Mouse (Mus musculus): ENCODE data around the gene Srf. TPM values are rescaled to one million over a fixed set of nuclear protein-coding genes. Genes with fewer than 3 reads are reported as not detected.

Gene Srf
- polyA plus RNA-seq, 1 experiment from 2014 or later = 14.0 TPM

DNA sequence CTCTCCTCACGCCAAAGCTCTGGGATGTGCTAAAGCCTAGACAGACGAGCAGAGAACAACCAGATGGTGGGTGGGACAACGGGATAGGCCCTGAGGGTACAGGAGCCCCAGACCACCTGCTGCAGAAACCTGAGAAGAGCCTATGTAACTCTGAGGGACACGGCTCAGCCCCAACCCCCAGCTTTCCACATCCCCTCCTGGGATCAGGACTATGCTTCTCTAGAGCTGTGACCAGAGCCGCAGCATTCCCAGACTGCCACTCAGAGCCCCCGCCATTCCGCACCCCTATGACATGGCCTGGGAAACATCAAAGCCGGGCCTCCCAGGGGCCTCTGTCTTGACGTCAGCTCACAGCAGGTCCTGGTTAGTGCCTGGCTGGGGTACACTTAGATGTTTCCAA lies 38.6 kb upstream of the Srf start:
- Histone ChIP-seq H3K4me2 (ENCODE audit: low read depth, low read length) (peak overlapping the region; percentile 11; the same call in 1 of the 2 replicates), H3K4me1 (ENCODE audit: control insufficient read depth, insufficient read depth, low read length) (peaks cover 15% of the 10 kb centered on the region), H3K9me3 (ENCODE audit: control insufficient read depth, low read length) (no peaks in the 10 kb centered on the region), H3K27me3 (replicated peaks; ENCODE audit: control insufficient read depth, insufficient read depth, low read length) (no peaks in the 10 kb centered on the region), H3K9ac (ENCODE audit: low read depth, low read length) (peak overlapping the region; percentile 41), H3K4me3 (ENCODE audit: low read depth, low read length) (no peak overlapping the region), H3K36me3 (ENCODE audit: control insufficient read depth, insufficient read depth, low read length) (peaks cover 32% of the 10 kb centered on the region), H3K27ac (replicated peaks; ENCODE audit: low read depth, low read length) (peak overlapping the region; percentile 63)
- 4% methylated on average over 9 of the region's 9 CpGs for WGBS
- ATAC-seq (ENCODE audit: low read depth) (peak; percentile 90), DNase-seq (ENCODE audit: low spot score) (peak; percentile 86)

DNA sequence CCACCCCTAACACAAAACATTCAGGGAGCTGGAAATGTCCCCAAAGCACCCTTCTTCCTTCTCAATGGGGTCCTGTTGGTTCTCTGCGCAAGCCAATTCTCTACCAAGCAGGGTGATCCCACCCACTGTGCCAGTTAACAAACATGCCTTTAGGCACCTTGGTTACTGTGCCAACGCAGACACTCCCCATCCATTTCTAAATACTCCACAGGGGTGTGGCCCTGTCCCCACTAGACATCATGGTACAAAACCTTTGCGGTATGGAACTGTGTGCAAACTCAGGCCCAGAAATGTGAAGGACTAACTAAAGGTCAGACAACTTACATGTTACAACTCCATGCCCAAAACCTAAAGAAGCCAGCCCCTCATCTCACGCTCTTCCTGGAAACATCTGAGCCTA lies 37.1 kb upstream of the Srf start:
- H3K27ac ChIP-seq (replicated peaks; ENCODE audit: low read depth, low read length) = no peak overlapping the region

DNA sequence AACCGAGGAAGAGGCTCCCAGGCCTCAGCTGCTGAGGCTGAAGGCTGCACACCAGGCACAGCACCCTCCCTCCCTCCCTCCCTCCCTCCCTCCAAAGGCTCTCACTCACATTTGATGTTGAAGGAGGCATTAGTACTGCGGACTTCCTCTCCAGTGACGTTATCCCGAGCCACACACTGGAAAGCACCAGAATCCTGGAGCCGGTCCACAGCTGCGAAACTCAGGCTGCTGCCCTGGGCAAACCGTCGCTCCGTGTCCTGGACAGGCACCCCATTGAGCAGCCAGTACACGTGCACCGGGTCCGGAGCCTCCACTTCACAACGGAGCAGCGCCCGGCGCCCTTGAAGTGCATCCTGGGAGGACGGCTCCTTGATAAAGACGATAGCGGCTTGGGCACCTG lies 35.4 kb upstream of the Srf start:
- 88% methylated on average over 19 of the region's 19 CpGs for WGBS
- Histone ChIP-seq H3K27ac (replicated peaks; ENCODE audit: low read depth, low read length) (no peak overlapping the region), H3K4me2 (ENCODE audit: low read depth, low read length) (no peak overlapping the region), H3K4me3 (ENCODE audit: low read depth, low read length) (no peak overlapping the region), H3K27me3 (replicated peaks; ENCODE audit: control insufficient read depth, insufficient read depth, low read length) (no peaks in the 10 kb centered on the region), H3K36me3 (ENCODE audit: control insufficient read depth, insufficient read depth, low read length) (peaks cover 44% of the 10 kb centered on the region), H3K4me1 (ENCODE audit: control insufficient read depth, insufficient read depth, low read length) (peaks cover 15% of the 10 kb centered on the region), H3K9ac (ENCODE audit: low read depth, low read length) (no peak overlapping the region), H3K9me3 (ENCODE audit: control insufficient read depth, low read length) (no peaks in the 10 kb centered on the region)
- ATAC-seq (ENCODE audit: low read depth) = no peak
- no peak for DNase-seq (ENCODE audit: low spot score)

More for the DNA sequence above, 37.1 kb upstream of the Srf start:
- H3K9ac ChIP-seq (ENCODE audit: low read depth, low read length) = no peak overlapping the region
- H3K9me3 ChIP-seq (ENCODE audit: control insufficient read depth, low read length) = no peaks in the 10 kb centered on the region
- no peaks in the 10 kb centered on the region for H3K27me3 ChIP-seq (replicated peaks; ENCODE audit: control insufficient read depth, insufficient read depth, low read length)
- peaks cover 15% of the 10 kb centered on the region for H3K4me1 ChIP-seq (ENCODE audit: control insufficient read depth, insufficient read depth, low read length)
- H3K4me2 ChIP-seq (ENCODE audit: low read depth, low read length) = no peak overlapping the region
- H3K36me3 ChIP-seq (ENCODE audit: control insufficient read depth, insufficient read depth, low read length) = peaks cover 42% of the 10 kb centered on the region
- 80% methylated on average over 4 of the region's 4 CpGs for WGBS
- ATAC-seq (ENCODE audit: low read depth) = no peak
- no peak overlapping the region for H3K4me3 ChIP-seq (ENCODE audit: low read depth, low read length)
- DNase-seq (ENCODE audit: low spot score) = peak; percentile 38

DNA sequence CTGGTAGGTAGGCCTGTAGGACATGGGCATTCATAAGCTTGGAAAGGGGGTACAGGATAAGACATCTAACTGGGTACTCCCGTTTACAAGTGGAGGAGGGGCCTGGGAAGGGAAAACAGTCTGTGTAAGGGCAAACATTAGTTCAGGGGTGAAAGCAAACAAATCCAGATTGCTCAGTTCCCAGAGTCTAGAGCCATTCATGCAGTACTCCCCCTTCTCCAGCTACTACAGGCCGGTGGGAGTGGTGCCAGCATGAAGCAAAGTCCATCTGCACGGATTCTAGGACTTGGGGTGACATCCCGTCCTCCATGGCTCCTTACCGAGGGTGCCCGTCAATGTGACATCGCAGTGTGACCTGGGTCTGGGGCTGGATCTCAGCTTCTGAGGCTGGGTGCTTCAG lies 34.5 kb upstream of the Srf start:
- Histone ChIP-seq H3K4me3 (ENCODE audit: low read depth, low read length) (no peak overlapping the region), H3K9ac (ENCODE audit: low read depth, low read length) (no peak overlapping the region), H3K27me3 (replicated peaks; ENCODE audit: control insufficient read depth, insufficient read depth, low read length) (no peaks in the 10 kb centered on the region), H3K9me3 (ENCODE audit: control insufficient read depth, low read length) (no peaks in the 10 kb centered on the region), H3K36me3 (ENCODE audit: control insufficient read depth, insufficient read depth, low read length) (peaks cover 54% of the 10 kb centered on the region), H3K4me2 (ENCODE audit: low read depth, low read length) (no peak overlapping the region), H3K27ac (replicated peaks; ENCODE audit: low read depth, low read length) (no peak overlapping the region), H3K4me1 (ENCODE audit: control insufficient read depth, insufficient read depth, low read length) (peaks cover 15% of the 10 kb centered on the region)
- WGBS = 84% methylated on average over 7 of the region's 7 CpGs
- DNase-seq (ENCODE audit: low spot score) = no peak
- ATAC-seq (ENCODE audit: low read depth) = no peak

DNA sequence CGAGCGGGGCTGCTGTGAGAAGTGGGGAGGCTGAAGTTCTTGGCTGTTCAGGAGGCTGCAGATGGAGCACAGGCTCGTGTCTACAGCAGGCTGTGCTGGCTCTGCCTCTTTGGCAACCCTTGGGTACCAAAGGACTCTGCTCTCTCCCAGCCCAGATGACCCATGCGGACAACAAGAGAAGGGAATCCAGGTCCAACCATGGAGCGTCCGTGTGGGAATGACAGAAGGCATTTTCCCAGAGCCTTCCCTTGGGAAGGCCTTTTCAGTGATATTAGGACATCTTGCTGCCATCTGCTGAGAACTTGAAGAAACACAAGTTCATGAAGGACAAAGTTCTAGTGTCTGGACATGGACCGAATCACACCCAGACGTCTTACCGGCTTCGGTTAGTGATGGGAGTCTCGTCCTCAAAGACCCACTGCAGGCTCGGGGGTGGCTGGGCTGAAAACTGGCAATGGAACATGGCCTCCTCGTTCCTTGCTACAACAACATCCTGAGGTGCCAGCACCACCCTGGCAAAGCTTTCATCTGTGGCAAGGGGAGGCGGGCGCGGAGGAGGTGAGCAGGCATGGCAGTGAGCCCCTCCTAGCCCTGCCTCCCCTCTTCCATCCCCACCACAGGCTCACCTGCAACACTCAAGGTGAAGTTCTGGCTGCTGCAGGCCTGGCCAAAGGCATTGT lies 33.8 kb upstream of the Srf start:
- Histone ChIP-seq H3K9ac (ENCODE audit: low read depth, low read length) (no peak overlapping the region), H3K9me3 (ENCODE audit: control insufficient read depth, low read length) (no peaks in the 10 kb centered on the region), H3K4me3 (ENCODE audit: low read depth, low read length) (no peak overlapping the region), H3K4me1 (ENCODE audit: control insufficient read depth, insufficient read depth, low read length) (peaks cover 13% of the 10 kb centered on the region), H3K27ac (replicated peaks; ENCODE audit: low read depth, low read length) (0 out of 2 replicates have a peak overlapping the region, but pooled peaks have one; percentile 13), H3K27me3 (replicated peaks; ENCODE audit: control insufficient read depth, insufficient read depth, low read length) (no peaks in the 10 kb centered on the region), H3K36me3 (ENCODE audit: control insufficient read depth, insufficient read depth, low read length) (peaks cover 61% of the 10 kb centered on the region), H3K4me2 (ENCODE audit: low read depth, low read length) (no peak overlapping the region)
- 85% methylated on average over 16 of the region's 16 CpGs for WGBS
- DNase-seq (ENCODE audit: low spot score) (no peak), ATAC-seq (ENCODE audit: low read depth) (no peak)

DNA sequence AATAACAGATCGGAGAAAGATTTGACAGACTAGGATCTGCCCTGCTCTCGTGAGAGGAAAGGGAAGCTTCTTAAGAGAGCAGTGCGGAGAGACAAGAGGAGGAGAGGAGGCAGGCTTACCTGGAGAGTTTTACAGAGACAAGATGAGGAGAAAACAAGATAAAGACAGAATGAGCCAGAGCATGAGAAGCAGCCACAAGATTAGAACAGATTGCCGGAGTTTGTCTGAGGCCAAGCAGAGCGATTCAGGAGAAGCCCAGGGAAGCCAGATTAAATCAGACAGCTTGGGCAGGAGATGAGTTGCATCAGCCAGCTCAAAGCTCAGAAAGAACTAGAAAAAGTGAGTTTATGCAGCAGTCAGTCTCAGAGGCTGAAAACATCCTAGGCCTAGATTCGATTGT lies 32.9 kb upstream of the Srf start:
- Histone ChIP-seq H3K36me3 (ENCODE audit: control insufficient read depth, insufficient read depth, low read length) (peaks cover 64% of the 10 kb centered on the region), H3K9me3 (ENCODE audit: control insufficient read depth, low read length) (no peaks in the 10 kb centered on the region)
- 92% methylated on average over 6 of the region's 6 CpGs for WGBS

DNA sequence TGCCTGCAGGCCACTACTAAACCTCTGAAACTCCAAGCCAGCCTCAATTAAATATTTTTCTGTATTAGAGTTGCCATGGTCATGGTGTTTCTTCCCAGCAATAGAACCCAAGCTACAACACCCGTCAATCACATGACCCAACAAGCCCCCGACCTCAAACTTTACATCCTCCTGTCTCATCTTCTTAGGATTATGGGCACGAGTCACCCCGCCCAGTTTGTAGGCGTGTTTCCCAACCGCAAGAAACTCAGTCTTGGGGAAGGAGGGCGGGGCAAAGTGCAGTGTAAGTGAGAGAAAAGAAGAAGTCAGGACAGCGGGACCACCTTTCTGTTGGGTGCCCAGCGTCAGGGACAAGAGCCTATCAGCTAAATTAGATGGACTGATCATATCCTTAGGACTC lies 32.2 kb upstream of the Srf start:
- no peak for ATAC-seq (ENCODE audit: low read depth)
- Histone ChIP-seq H3K4me3 (ENCODE audit: low read depth, low read length) (no peak overlapping the region), H3K4me1 (ENCODE audit: control insufficient read depth, insufficient read depth, low read length) (peaks cover 3% of the 10 kb centered on the region; the same call in 1 of the 2 replicates), H3K36me3 (ENCODE audit: control insufficient read depth, insufficient read depth, low read length) (peaks cover 64% of the 10 kb centered on the region), H3K27ac (replicated peaks; ENCODE audit: low read depth, low read length) (no peak overlapping the region), H3K27me3 (replicated peaks; ENCODE audit: control insufficient read depth, insufficient read depth, low read length) (no peaks in the 10 kb centered on the region), H3K9me3 (ENCODE audit: control insufficient read depth, low read length) (no peaks in the 10 kb centered on the region), H3K4me2 (ENCODE audit: low read depth, low read length) (no peak overlapping the region), H3K9ac (ENCODE audit: low read depth, low read length) (no peak overlapping the region)
- no peak for DNase-seq (ENCODE audit: low spot score)
- 85% methylated on average over 9 of the region's 9 CpGs for WGBS

More for the DNA sequence above, 32.9 kb upstream of the Srf start:
- ATAC-seq (ENCODE audit: low read depth) (no peak), DNase-seq (ENCODE audit: low spot score) (no peak)
- peaks cover 7% of the 10 kb centered on the region; the same call in 1 of the 2 replicates for H3K4me1 ChIP-seq (ENCODE audit: control insufficient read depth, insufficient read depth, low read length)
- H3K27ac ChIP-seq (replicated peaks; ENCODE audit: low read depth, low read length) = no peak overlapping the region
- no peak overlapping the region for H3K4me2 ChIP-seq (ENCODE audit: low read depth, low read length)
- H3K4me3 ChIP-seq (ENCODE audit: low read depth, low read length) = no peak overlapping the region
- H3K9ac ChIP-seq (ENCODE audit: low read depth, low read length) = no peak overlapping the region
- no peaks in the 10 kb centered on the region for H3K27me3 ChIP-seq (replicated peaks; ENCODE audit: control insufficient read depth, insufficient read depth, low read length)

DNA sequence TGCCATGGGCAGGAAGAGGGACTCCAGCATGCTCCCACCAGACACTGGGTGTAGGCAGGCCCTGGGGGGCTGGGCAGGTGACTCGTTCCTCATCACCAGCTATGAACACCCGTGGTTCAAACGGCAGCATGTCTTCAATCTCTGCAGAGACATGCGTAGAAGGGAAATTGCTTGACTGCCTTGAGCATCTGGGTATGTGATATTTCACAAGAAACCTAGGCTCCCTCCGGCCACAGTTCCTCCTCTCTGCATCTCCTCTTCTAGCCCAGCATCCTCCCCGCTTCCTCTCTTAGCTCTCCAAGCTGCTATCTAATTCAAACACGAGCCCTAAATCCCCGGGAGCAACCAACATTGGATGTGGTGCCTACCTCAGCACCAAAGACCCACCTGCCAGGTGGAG lies 30.4 kb upstream of the Srf start:
- H3K27ac ChIP-seq (replicated peaks; ENCODE audit: low read depth, low read length) = no peak overlapping the region
- peaks cover 81% of the 10 kb centered on the region for H3K36me3 ChIP-seq (ENCODE audit: control insufficient read depth, insufficient read depth, low read length)
- H3K4me3 ChIP-seq (ENCODE audit: low read depth, low read length) = no peak overlapping the region
- ATAC-seq (ENCODE audit: low read depth) = no peak
- H3K4me2 ChIP-seq (ENCODE audit: low read depth, low read length) = no peak overlapping the region
- no peaks in the 10 kb centered on the region for H3K27me3 ChIP-seq (replicated peaks; ENCODE audit: control insufficient read depth, insufficient read depth, low read length)
- H3K4me1 ChIP-seq (ENCODE audit: control insufficient read depth, insufficient read depth, low read length) = no peaks in the 10 kb centered on the region
- H3K9ac ChIP-seq (ENCODE audit: low read depth, low read length) = no peak overlapping the region
- DNase-seq (ENCODE audit: low spot score) = no peak
- 97% methylated on average over 8 of the region's 8 CpGs for WGBS
- no peaks in the 10 kb centered on the region for H3K9me3 ChIP-seq (ENCODE audit: control insufficient read depth, low read length)

DNA sequence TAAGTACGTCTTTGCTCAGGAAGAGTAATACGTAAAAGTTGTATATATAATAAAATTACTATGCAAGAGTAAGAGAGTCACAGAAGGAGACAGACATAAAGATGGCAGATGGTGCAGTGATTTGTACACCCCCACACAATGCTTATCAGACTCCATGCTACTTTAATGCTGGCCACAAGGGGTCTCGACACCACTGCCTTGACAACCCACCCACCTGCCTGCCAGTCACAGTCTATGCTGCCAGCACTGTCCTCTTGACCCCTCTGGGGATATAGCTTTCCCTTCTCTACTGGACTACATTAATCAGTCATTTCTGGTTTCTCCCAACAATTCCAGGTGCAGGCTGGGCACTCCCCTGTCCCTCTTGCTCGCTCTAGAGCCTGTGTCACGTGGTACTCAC lies 22.7 kb upstream of the Srf start:
- peaks cover 90% of the 10 kb centered on the region for H3K36me3 ChIP-seq (ENCODE audit: control insufficient read depth, insufficient read depth, low read length)
- H3K9me3 ChIP-seq (ENCODE audit: control insufficient read depth, low read length) = 0 out of 2 replicates have a peak, but pooled peaks cover 3% of the 10 kb centered on the region
- ATAC-seq (ENCODE audit: low read depth) (peak; percentile 47; the same call in 1 of the 2 replicates), DNase-seq (ENCODE audit: low spot score) (no peak)
- no peak overlapping the region for H3K4me2 ChIP-seq (ENCODE audit: low read depth, low read length)
- no peaks in the 10 kb centered on the region for H3K4me1 ChIP-seq (ENCODE audit: control insufficient read depth, insufficient read depth, low read length)
- WGBS = 71% methylated on average over 5 of the region's 5 CpGs
- no peak overlapping the region for H3K27ac ChIP-seq (replicated peaks; ENCODE audit: low read depth, low read length)
- no peak overlapping the region for H3K9ac ChIP-seq (ENCODE audit: low read depth, low read length)
- H3K4me3 ChIP-seq (ENCODE audit: low read depth, low read length) = no peak overlapping the region
- no peaks in the 10 kb centered on the region for H3K27me3 ChIP-seq (replicated peaks; ENCODE audit: control insufficient read depth, insufficient read depth, low read length)

Data from embryonic facial prominence, embryonic 14.5 days (tissue).